Mouse (Mus musculus) limb, embryonic 10.5 days (tissue): ENCODE measurements around the gene Gtf2f2. TPM values are rescaled to one million over a fixed set of nuclear protein-coding genes. Genes with fewer than 3 reads are reported as not detected.
A peak's percentile ranks its signal among the peaks of the same experiment; 100 is the strongest.
"Not testable (repeated sequence)": the region's sequence is repeated elsewhere in the genome, so short reads cannot be mapped to it uniquely, and the experiment has no call there.

Experiments
- DNase-seq: peaks from one replicate; pipeline ENCODE4 v3.0.0-alpha.2; 2017; ENCODE audit warnings: low spot score
- H3K27ac ChIP-seq: fragments of 300-500 bp; sonication (generic); 2 replicates; pipeline ENCODE4 v1.5.1; 2016; ENCODE audit warnings: mild to moderate bottlenecking
- H3K27me3 ChIP-seq: fragments of 300-500 bp; sonication (generic); 2 replicates; pipeline ENCODE4 v1.6.1; 2016; ENCODE audit warnings: low read depth, mild to moderate bottlenecking; ENCODE audit not compliant: poor library complexity, severe bottlenecking
- H3K36me3 ChIP-seq: fragments of 300-500 bp; sonication (generic); 2 replicates; pipeline ENCODE4 v1.6.1; 2016; ENCODE audit warnings: mild to moderate bottlenecking, moderate library complexity
- H3K4me1 ChIP-seq: fragments of 300-500 bp; sonication (generic); 2 replicates; pipeline ENCODE4 v1.6.1; 2016
- H3K4me3 ChIP-seq: fragments of 300-500 bp; sonication (generic); 2 replicates; pipeline ENCODE4 v1.5.1; 2016; ENCODE audit warnings: mild to moderate bottlenecking, moderate library complexity
- H3K9me3 ChIP-seq: fragments of 300-500 bp; sonication (generic); replicated peaks from 2 replicates; pipeline ENCODE4 v1.6.1; 2016; ENCODE audit warnings: mild to moderate bottlenecking
- WGBS: fragments of 180-500 bp; shearing (Covaris S2); methylation state at CpG from one replicate; pipeline ENCODE4 v1.1.7; 2016; 5-methylcytosine and 5-hydroxymethylcytosine counted together
- polyA plus RNA-seq: library from polyadenylated mRNA; unstranded; fragments of >200 nt; fragmentation: Nextera tagmentation; extraction: Ambion mirVana; gene quantifications from 2 replicates; pipeline ENCODE4 v1.2.1, GENCODE M21; 2016

The Gtf2f2 gene
- polyA plus RNA-seq, 1 experiment from 2014 or later, result 60.1 TPM

- no peak for DNase-seq
- H3K36me3 ChIP-seq, result no peaks in the 10 kb centered on the region; the same call in 1 of the 2 replicates
- H3K27ac ChIP-seq, result no peak overlapping the region
- H3K4me3 ChIP-seq, result no peak overlapping the region
- no peaks in the 10 kb centered on the region for H3K4me1 ChIP-seq
- H3K9me3 ChIP-seq, result no peaks in the 10 kb centered on the region
- 96% methylated on average over 1 of the region's 1 CpGs for WGBS
- no peaks in the 10 kb centered on the region for H3K27me3 ChIP-seq
Observed at GRCm38 (mm10) chr14:75941500-75941899, 69.2 kb downstream of the Gtf2f2 start.

GRCm38 (mm10) chr14:75937714-75938113, 73.0 kb downstream of the Gtf2f2 start:
- Histone ChIP-seq H3K27ac (no peak overlapping the region), H3K9me3 (no peaks in the 10 kb centered on the region), H3K36me3 (no peaks in the 10 kb centered on the region; the same call in 1 of the 2 replicates), H3K4me1 (no peaks in the 10 kb centered on the region), H3K27me3 (no peaks in the 10 kb centered on the region), H3K4me3 (no peak overlapping the region)
- WGBS, result 74% methylated on average over 1 of the region's 1 CpGs
- no peak for DNase-seq

GRCm38 (mm10) chr14:75934359-75934758, 76.3 kb downstream of the Gtf2f2 start:
- Histone ChIP-seq H3K36me3 (no peaks in the 10 kb centered on the region), H3K4me1 (no peaks in the 10 kb centered on the region), H3K27ac (no peak overlapping the region), H3K27me3 (no peaks in the 10 kb centered on the region), H3K9me3 (no peaks in the 10 kb centered on the region), H3K4me3 (no peak overlapping the region)
- DNase-seq, result no peak
- 87% methylated on average over 2 of the region's 2 CpGs for WGBS

GRCm38 (mm10) chr14:75931266-75931665, 79.4 kb downstream of the Gtf2f2 start:
- 95% methylated on average over 23 of the region's 23 CpGs for WGBS
- no peak for DNase-seq

GRCm38 (mm10) chr14:75929713-75930112, 81.0 kb downstream of the Gtf2f2 start:
- H3K4me3 ChIP-seq, H3K36me3 ChIP-seq, DNase-seq, H3K4me1 ChIP-seq, H3K27me3 ChIP-seq, H3K9me3 ChIP-seq, H3K27ac ChIP-seq: not testable (repeated sequence)
- WGBS, result 94% methylated on average over 8 of the region's 8 CpGs

More at GRCm38 (mm10) chr14:75931266-75931665, 79.4 kb downstream of the Gtf2f2 start:
- H3K9me3 ChIP-seq, result no peaks in the 10 kb centered on the region
- no peak overlapping the region for H3K27ac ChIP-seq
- H3K4me1 ChIP-seq, result no peaks in the 10 kb centered on the region
- no peaks in the 10 kb centered on the region for H3K36me3 ChIP-seq
- H3K27me3 ChIP-seq, result no peaks in the 10 kb centered on the region
- no peak overlapping the region for H3K4me3 ChIP-seq

GRCm38 (mm10) chr14:75923314-75924052, 87.2 kb downstream of the Gtf2f2 start:
- Histone ChIP-seq H3K27ac (no peak overlapping the region), H3K4me3 (no peak overlapping the region), H3K9me3 (no peaks in the 10 kb centered on the region), H3K4me1 (no peaks in the 10 kb centered on the region), H3K27me3 (no peaks in the 10 kb centered on the region), H3K36me3 (no peaks in the 10 kb centered on the region)
- 95% methylated on average over 1 of the region's 1 CpGs for WGBS
- no peak for DNase-seq

- Histone ChIP-seq H3K27me3 (no peaks in the 10 kb centered on the region), H3K27ac (no peak overlapping the region), H3K4me1 (0 out of 2 replicates have a peak, but pooled peaks cover 3% of the 10 kb centered on the region), H3K9me3 (no peaks in the 10 kb centered on the region), H3K4me3 (no peak overlapping the region), H3K36me3 (peaks cover 14% of the 10 kb centered on the region)
- DNase-seq, result no peak
- WGBS, result 95% methylated on average over 2 of the region's 2 CpGs
Observed at GRCm38 (mm10) chr14:75912665-75913064, 98.0 kb downstream of the Gtf2f2 start.

GRCm38 (mm10) chr14:75911968-75912367, 98.7 kb downstream of the Gtf2f2 start:
- Histone ChIP-seq H3K4me1 (0 out of 2 replicates have a peak, but pooled peaks cover 3% of the 10 kb centered on the region), H3K36me3 (peaks cover 11% of the 10 kb centered on the region), H3K4me3 (no peak overlapping the region), H3K27ac (no peak overlapping the region), H3K27me3 (no peaks in the 10 kb centered on the region), H3K9me3 (no peaks in the 10 kb centered on the region)
- no peak for DNase-seq
- 96% methylated on average over 6 of the region's 6 CpGs for WGBS

GRCm38 (mm10) chr14:75906931-75907330, 103.7 kb downstream of the Gtf2f2 start:
- no peaks in the 10 kb centered on the region for H3K9me3 ChIP-seq
- no peak overlapping the region for H3K4me3 ChIP-seq
- no peaks in the 10 kb centered on the region for H3K4me1 ChIP-seq
- H3K27ac ChIP-seq, result no peak overlapping the region
- peaks cover 36% of the 10 kb centered on the region for H3K36me3 ChIP-seq
- H3K27me3 ChIP-seq, result no peaks in the 10 kb centered on the region
- 93% methylated on average over 8 of the region's 8 CpGs for WGBS
- DNase-seq, result no peak

GRCm38 (mm10) chr14:75904972-75905371, 105.7 kb downstream of the Gtf2f2 start:
- Histone ChIP-seq H3K36me3 (peaks cover 36% of the 10 kb centered on the region), H3K4me1 (peaks cover 16% of the 10 kb centered on the region), H3K9me3 (no peaks in the 10 kb centered on the region), H3K4me3 (no peak overlapping the region), H3K27me3 (no peaks in the 10 kb centered on the region), H3K27ac (no peak overlapping the region)
- DNase-seq, result no peak
- WGBS, result 92% methylated on average over 3 of the region's 3 CpGs

- Histone ChIP-seq H3K27ac (no peak overlapping the region), H3K4me3 (no peak overlapping the region), H3K36me3 (peaks cover 36% of the 10 kb centered on the region), H3K4me1 (peaks cover 23% of the 10 kb centered on the region), H3K27me3 (no peaks in the 10 kb centered on the region), H3K9me3 (no peaks in the 10 kb centered on the region)
- WGBS, result 93% methylated on average over 3 of the region's 3 CpGs
- DNase-seq, result no peak
Observed at GRCm38 (mm10) chr14:75903131-75903530, 107.5 kb downstream of the Gtf2f2 start.

- H3K27me3 ChIP-seq, result no peaks in the 10 kb centered on the region
- 85% methylated on average over 2 of the region's 2 CpGs for WGBS
- no peak for DNase-seq
- peaks cover 23% of the 10 kb centered on the region for H3K4me1 ChIP-seq
- no peak overlapping the region for H3K4me3 ChIP-seq
- no peaks in the 10 kb centered on the region for H3K9me3 ChIP-seq
- H3K36me3 ChIP-seq, result peaks cover 45% of the 10 kb centered on the region
- H3K27ac ChIP-seq, result peak overlapping the region; percentile 34
Observed at GRCm38 (mm10) chr14:75902013-75902412, 108.7 kb downstream of the Gtf2f2 start.

- no peaks in the 10 kb centered on the region for H3K27me3 ChIP-seq
- H3K36me3 ChIP-seq, result peaks cover 47% of the 10 kb centered on the region
- H3K4me1 ChIP-seq, result peaks cover 23% of the 10 kb centered on the region
- 66% methylated on average over 5 of the region's 5 CpGs for WGBS
- no peak overlapping the region for H3K4me3 ChIP-seq
- no peak for DNase-seq
- no peaks in the 10 kb centered on the region for H3K9me3 ChIP-seq
- H3K27ac ChIP-seq, result peak overlapping the region; percentile 83
Observed at GRCm38 (mm10) chr14:75900793-75901499, 109.7 kb downstream of the Gtf2f2 start.
